Mouse (Mus musculus) neural tube, embryonic 14.5 days (tissue): ENCODE measurements around the gene Rab27a. TPM values are rescaled to one million over a fixed set of nuclear protein-coding genes. Genes with fewer than 3 reads are reported as not detected.
"Not testable (repeated sequence)": the region's sequence is repeated elsewhere in the genome, so short reads cannot be mapped to it uniquely, and the experiment has no call there.

Source experiments
- ATAC-seq: fragments of 200-750 bp; cut with Nextera tagmentation; 2 replicates; pipeline ENCODE4 v1.8.0; 2017; ENCODE audit warnings: low read depth, mild to moderate bottlenecking, moderate TSS enrichment, moderate library complexity
- H3K27ac ChIP-seq: fragments of 300-500 bp; sonication (generic); 2 replicates; pipeline ENCODE4 v1.5.1; 2014; ENCODE audit warnings: low read depth, mild to moderate bottlenecking, control low read depth, low read length, moderate library complexity, mixed read lengths
- H3K27me3 ChIP-seq: fragments of 300-500 bp; sonication (generic); 2 replicates; pipeline ENCODE4 v1.6.1; 2014; ENCODE audit warnings: low read length; ENCODE audit not compliant: control insufficient read depth, insufficient read depth
- H3K36me3 ChIP-seq: fragments of 300-500 bp; sonication (generic); 2 replicates; pipeline ENCODE4 v1.6.1; 2014; ENCODE audit warnings: low read length, mixed read lengths; ENCODE audit not compliant: control insufficient read depth, insufficient read depth
- H3K4me1 ChIP-seq: fragments of 300-500 bp; sonication (generic); 2 replicates; pipeline ENCODE4 v1.6.1; 2014; ENCODE audit warnings: low read length; ENCODE audit not compliant: control insufficient read depth, insufficient read depth
- H3K4me2 ChIP-seq: fragments of 300-500 bp; sonication (generic); 2 replicates; pipeline ENCODE4 v1.6.1; 2014; ENCODE audit warnings: mild to moderate bottlenecking, low read depth, low read length, control low read depth
- H3K4me3 ChIP-seq: fragments of 300-500 bp; sonication (generic); 2 replicates; pipeline ENCODE4 v1.5.1; 2014; ENCODE audit warnings: low read depth, low read length, control low read depth, mixed read lengths
- H3K9ac ChIP-seq: fragments of 300-500 bp; sonication (generic); replicated peaks from 2 replicates; pipeline ENCODE4 v1.6.1; 2014; ENCODE audit warnings: low read depth, mild to moderate bottlenecking, control low read depth, low read length, mixed read lengths
- H3K9me3 ChIP-seq: fragments of 300-500 bp; sonication (generic); 2 replicates; pipeline ENCODE4 v1.6.1; 2016; ENCODE audit warnings: low read length; ENCODE audit not compliant: control insufficient read depth
- WGBS: fragments of 180-500 bp; shearing (Covaris S2); extraction: QIAGEN DNeasy Blood & Tissue Kit; methylation state at CpG from one replicate; pipeline ENCODE4 v1.1.7; 2014; 5-methylcytosine and 5-hydroxymethylcytosine counted together
- polyA plus RNA-seq: library from polyadenylated mRNA; unstranded; fragments of >200 nt; fragmentation: Nextera tagmentation; extraction: Ambion mirVana; gene quantifications from 2 replicates; pipeline ENCODE4 v1.2.1, GENCODE M21; 2014

Gene Rab27a
- polyA plus RNA-seq, 1 experiment from 2014 or later: 1.0 TPM

DNA sequence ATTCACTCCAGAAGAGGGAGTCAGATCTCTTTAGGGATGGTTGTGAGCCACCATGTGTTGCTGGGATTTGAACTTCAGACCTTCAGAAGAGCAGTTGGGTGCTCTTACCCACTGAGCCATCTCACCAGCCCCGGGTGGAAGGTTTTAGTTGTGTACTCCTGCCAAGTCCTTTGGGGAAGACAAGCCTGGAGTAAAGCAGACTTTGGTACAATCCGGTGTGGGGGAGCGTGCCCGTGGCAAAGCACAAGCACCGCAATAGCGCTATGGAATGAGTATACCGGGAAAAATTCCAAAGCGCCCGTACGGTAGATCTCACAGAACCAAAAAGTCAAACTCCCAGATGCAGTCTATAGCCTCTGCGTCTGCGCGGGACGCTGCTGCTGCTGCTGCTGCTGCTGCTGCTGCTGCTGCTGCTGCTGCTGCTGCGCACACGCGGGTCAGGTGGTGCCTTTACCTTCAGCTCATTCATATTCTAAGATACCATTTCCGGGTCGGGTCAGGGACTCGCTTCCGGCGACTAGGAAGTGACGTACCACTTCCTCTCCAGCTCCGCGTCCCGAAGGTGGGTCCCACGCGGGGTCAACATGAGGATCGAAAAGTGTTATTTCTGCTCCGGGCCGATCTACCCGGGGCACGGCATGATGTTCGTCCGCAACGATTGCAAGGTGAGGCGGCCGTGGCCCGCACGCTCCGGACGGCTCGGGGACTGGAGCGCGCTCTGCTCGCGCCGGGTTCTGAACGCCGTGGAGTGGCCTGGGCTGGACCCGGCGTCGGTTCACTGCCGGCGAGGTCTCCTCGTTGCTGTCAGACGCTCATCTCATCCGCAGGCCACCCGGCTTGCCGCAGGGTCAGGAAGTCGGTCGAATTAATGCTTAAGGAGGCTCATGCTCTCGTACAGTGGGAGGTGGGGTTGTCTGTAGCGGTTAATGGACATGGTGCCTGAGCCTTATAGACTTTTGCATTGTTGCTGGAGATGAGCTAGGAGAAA is 68.6 kb downstream of the Rab27a start, which contains the start of gene Rsl24d1:
TSS of gene Rsl24d1 (plus strand) at position 508 of the 988 bp plus-strand sequence.
- peaks cover 7% of the 10 kb centered on the region for H3K4me1 ChIP-seq
- peak within 1 kb of the TSS; percentile 77 for H3K9ac ChIP-seq
- H3K4me2 ChIP-seq: peak within 1 kb of the TSS; percentile 89
- no peaks in the 10 kb centered on the region for H3K27me3 ChIP-seq
- H3K36me3 ChIP-seq: peaks cover 22% of the 10 kb centered on the region
- no peaks in the 10 kb centered on the region for H3K9me3 ChIP-seq
- WGBS: under 1% methylated on average over 64 of the region's 64 CpGs
- peak; percentile 99 for ATAC-seq
- peak within 1 kb of the TSS; percentile 94 for H3K4me3 ChIP-seq
- H3K27ac ChIP-seq: peak within 1 kb of the TSS; percentile 56

- H3K9ac ChIP-seq, H3K4me3 ChIP-seq, H3K27ac ChIP-seq, H3K9me3 ChIP-seq, H3K27me3 ChIP-seq, ATAC-seq, H3K4me2 ChIP-seq, H3K4me1 ChIP-seq: not testable (repeated sequence)
- 91% methylated on average over 4 of the region's 6 CpGs for WGBS
- H3K36me3 ChIP-seq: peaks cover 41% of the 10 kb centered on the region
Measured at GRCm38 (mm10) chr9:73116704-73117103, 72.0 kb downstream of the Rab27a start.

- no peaks in the 10 kb centered on the region for H3K9me3 ChIP-seq
- WGBS: 98% methylated on average over 4 of the region's 4 CpGs
- no peak for ATAC-seq
- no peak overlapping the region for H3K4me2 ChIP-seq
- no peak overlapping the region for H3K4me3 ChIP-seq
- no peak overlapping the region for H3K9ac ChIP-seq
- H3K4me1 ChIP-seq: peaks cover 7% of the 10 kb centered on the region
- H3K27me3 ChIP-seq: no peaks in the 10 kb centered on the region
- no peak overlapping the region for H3K27ac ChIP-seq
- peaks cover 44% of the 10 kb centered on the region for H3K36me3 ChIP-seq
Measured at GRCm38 (mm10) chr9:73118012-73118411, 73.4 kb downstream of the Rab27a start.

- no peak for ATAC-seq
- WGBS: 76% methylated on average over 8 of the region's 8 CpGs
- Histone ChIP-seq H3K27me3 (no peaks in the 10 kb centered on the region), H3K4me3 (no peak overlapping the region), H3K36me3 (peaks cover 51% of the 10 kb centered on the region), H3K9me3 (no peaks in the 10 kb centered on the region), H3K9ac (no peak overlapping the region), H3K4me1 (no peaks in the 10 kb centered on the region), H3K4me2 (no peak overlapping the region), H3K27ac (no peak overlapping the region)
Measured at GRCm38 (mm10) chr9:73121735-73122134, 77.1 kb downstream of the Rab27a start.

- no peaks in the 10 kb centered on the region for H3K27me3 ChIP-seq
- no peaks in the 10 kb centered on the region for H3K4me1 ChIP-seq
- no peaks in the 10 kb centered on the region for H3K9me3 ChIP-seq
- H3K9ac ChIP-seq: no peak overlapping the region
- no peak overlapping the region for H3K4me2 ChIP-seq
- ATAC-seq: no peak
- no peak overlapping the region for H3K4me3 ChIP-seq
- 94% methylated on average over 8 of the region's 8 CpGs for WGBS
- H3K36me3 ChIP-seq: peaks cover 58% of the 10 kb centered on the region
- no peak overlapping the region for H3K27ac ChIP-seq
Measured at GRCm38 (mm10) chr9:73125043-73125570, 80.5 kb downstream of the Rab27a start.

DNA sequence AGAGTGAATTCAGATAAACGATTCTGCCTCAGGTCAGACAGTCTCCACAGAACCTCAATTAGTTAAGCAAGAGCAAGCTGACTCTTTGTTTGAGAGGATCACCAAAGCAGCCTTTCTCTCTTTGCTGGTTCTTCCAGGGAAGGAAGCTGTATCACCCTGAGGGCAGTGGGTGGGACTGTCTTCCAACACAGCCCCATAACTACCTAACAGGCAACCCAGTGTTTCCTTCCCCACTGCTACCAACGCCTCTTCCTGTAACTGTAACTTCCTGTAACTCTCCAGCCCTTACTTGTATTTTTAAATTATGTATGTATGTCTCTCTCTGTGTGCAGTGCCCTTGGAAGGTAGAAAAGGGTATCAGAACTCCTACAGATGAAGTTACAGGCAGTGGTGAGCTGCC is 82.8 kb downstream of the Rab27a start:
- ATAC-seq: no peak
- 84% methylated on average over 2 of the region's 2 CpGs for WGBS
- peaks cover 40% of the 10 kb centered on the region for H3K36me3 ChIP-seq
- H3K4me1 ChIP-seq: no peaks in the 10 kb centered on the region
- no peak overlapping the region for H3K4me2 ChIP-seq
- H3K4me3 ChIP-seq: no peak overlapping the region
- H3K9me3 ChIP-seq: no peaks in the 10 kb centered on the region
- no peak overlapping the region for H3K9ac ChIP-seq
- H3K27me3 ChIP-seq: no peaks in the 10 kb centered on the region
- no peak overlapping the region for H3K27ac ChIP-seq

DNA sequence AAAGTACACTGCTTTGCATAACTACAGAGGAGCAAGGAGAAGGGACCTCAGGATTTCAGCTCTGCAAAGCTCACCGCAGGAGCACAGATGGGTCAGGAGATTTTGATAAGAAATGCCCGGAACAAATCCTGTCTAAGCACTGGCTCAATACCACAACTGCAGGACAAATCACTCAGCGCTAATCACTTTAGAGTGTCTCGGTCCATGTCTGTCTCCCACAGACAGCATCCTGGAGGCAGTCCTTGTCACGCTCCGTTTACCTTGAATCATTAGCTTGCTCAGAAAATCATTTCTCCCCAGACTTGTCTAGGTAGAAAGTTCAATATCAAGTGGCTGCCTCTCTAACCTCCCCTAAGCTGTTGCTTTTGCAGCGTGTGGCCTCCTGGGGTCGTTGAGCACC is 85.2 kb downstream of the Rab27a start:
- H3K9me3 ChIP-seq: no peaks in the 10 kb centered on the region
- H3K27me3 ChIP-seq: no peaks in the 10 kb centered on the region
- WGBS: 74% methylated on average over 8 of the region's 8 CpGs
- H3K36me3 ChIP-seq: peaks cover 34% of the 10 kb centered on the region
- no peak for ATAC-seq
- H3K9ac ChIP-seq: no peak overlapping the region
- no peak overlapping the region for H3K4me2 ChIP-seq
- no peak overlapping the region for H3K27ac ChIP-seq
- H3K4me3 ChIP-seq: no peak overlapping the region
- no peaks in the 10 kb centered on the region for H3K4me1 ChIP-seq

DNA sequence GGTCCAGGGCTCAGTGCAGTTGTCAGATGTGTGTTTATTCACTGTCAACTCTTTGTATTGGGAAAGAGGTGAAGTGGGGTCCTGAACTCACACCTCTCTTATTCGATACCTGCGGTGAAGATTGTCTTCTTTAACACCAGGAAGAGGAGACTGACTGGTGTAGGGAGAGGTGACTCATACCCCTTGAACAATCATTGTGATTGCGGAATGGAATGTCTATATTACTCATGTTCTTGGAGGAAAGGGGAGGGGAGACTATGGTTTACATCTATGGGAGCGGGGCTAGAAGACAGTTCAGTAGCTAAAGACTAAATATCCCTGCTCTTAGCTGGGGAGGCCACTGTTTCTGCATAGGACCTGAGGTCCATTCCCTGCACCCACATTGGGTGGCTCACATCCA is 85.9 kb downstream of the Rab27a start:
- no peak overlapping the region for H3K4me2 ChIP-seq
- H3K9me3 ChIP-seq: no peaks in the 10 kb centered on the region
- peaks cover 28% of the 10 kb centered on the region for H3K36me3 ChIP-seq
- no peak for ATAC-seq
- no peak overlapping the region for H3K27ac ChIP-seq
- H3K27me3 ChIP-seq: no peaks in the 10 kb centered on the region
- WGBS: 92% methylated on average over 4 of the region's 4 CpGs
- H3K4me1 ChIP-seq: no peaks in the 10 kb centered on the region
- H3K9ac ChIP-seq: no peak overlapping the region
- H3K4me3 ChIP-seq: no peak overlapping the region

GRCm38 (mm10) chr9:73137341-73137886 is 92.8 kb downstream of the Rab27a start:
- no peaks in the 10 kb centered on the region for H3K4me1 ChIP-seq
- no peak overlapping the region for H3K4me2 ChIP-seq
- 70% methylated on average over 11 of the region's 11 CpGs for WGBS
- H3K4me3 ChIP-seq: no peak overlapping the region
- no peaks in the 10 kb centered on the region for H3K9me3 ChIP-seq
- no peaks in the 10 kb centered on the region for H3K36me3 ChIP-seq
- no peaks in the 10 kb centered on the region for H3K27me3 ChIP-seq
- ATAC-seq: no peak
- H3K9ac ChIP-seq: no peak overlapping the region
- H3K27ac ChIP-seq: no peak overlapping the region
